Mouse (Mus musculus) monocyte, adult 5-6 weeks (primary cell): Measurements from ENCODE around the gene Gm6217. TPM values are rescaled to one million over a fixed set of nuclear protein-coding genes. Genes with fewer than 3 reads are reported as not detected.

Source experiments
- ATAC-seq: fragments of 153-309, 156-312 bp; replicated peaks from 2 replicates; pipeline ENCODE4 v1.8.0; 2017; ENCODE audit warnings: mild to moderate bottlenecking; ENCODE audit not compliant: low TSS enrichment, insufficient number of reproducible peaks, severe bottlenecking, poor library complexity, low FRiP score
- total RNA-seq: library from RNA; stranded (forward); fragments of 200-1000, 200-491, 200-594 nt; gene quantifications from 3 replicates; pipeline ENCODE4 v1.2.3, GENCODE M21; 2017

Gene Gm6217
- total RNA-seq, 1 experiment from 2014 or later = not detected

- ATAC-seq = no peak
These were observed 30.6 kb downstream of the Gm6217 start for GRCm38 (mm10) chr1:82900567-82900966.

GRCm38 (mm10) chr1:82893269-82893668, 37.9 kb downstream of the Gm6217 start:
- ATAC-seq = no peak

Other genes starting within 250 kb of the Gm6217 start
- 102 to 146 TPM (median 118 TPM) in 3 replicates for gene Mff, start 206.5 kb downstream of the Gm6217 start, total RNA-seq
- gene Tm4sf20, start 162.9 kb downstream of the Gm6217 start, total RNA-seq = 2.3 TPM in 1 of 3 replicates, not detected in the others
- gene Gm47791, start 160.2 kb downstream of the Gm6217 start, total RNA-seq = not detected in 3 replicates
- gene Agfg1, start 91.9 kb downstream of the Gm6217 start, total RNA-seq = 48.1 to 56.6 TPM (median 55.5 TPM) in 3 replicates
- 0.58 TPM in 1 of 3 replicates, not detected in the others for gene A030005L19Rik, start 18.1 kb downstream of the Gm6217 start, total RNA-seq
- not detected in 3 replicates for gene A030014E15Rik, start 6.5 kb downstream of the Gm6217 start, total RNA-seq
- not detected in 3 replicates for gene A030003K21Rik, start 12.0 kb upstream of the Gm6217 start, total RNA-seq
- not detected in 3 replicates for gene Gm7544, start 24.6 kb upstream of the Gm6217 start, total RNA-seq
- gene Gm47955, start 28.9 kb upstream of the Gm6217 start, total RNA-seq = not detected in 3 replicates
- not detected in 3 replicates for gene Gm47959, start 69.1 kb upstream of the Gm6217 start, total RNA-seq
- not detected in 3 replicates for gene Slc19a3, start 107.0 kb upstream of the Gm6217 start, total RNA-seq
- not detected in 3 replicates for gene Krtap28-10, start 111.1 kb upstream of the Gm6217 start, total RNA-seq
- gene Gm47969, start 113.5 kb upstream of the Gm6217 start, total RNA-seq = not detected in 3 replicates
- gene A030005K14Rik, start 128.0 kb upstream of the Gm6217 start, total RNA-seq = not detected in 3 replicates
- gene Krtap28-13, start 129.5 kb upstream of the Gm6217 start, total RNA-seq = not detected in 3 replicates
- gene Ccl20, start 185.4 kb upstream of the Gm6217 start, total RNA-seq = not detected in 3 replicates
- gene Daw1, start 228.4 kb upstream of the Gm6217 start, total RNA-seq = not detected in 3 replicates